Mouse (Mus musculus) spleen, adult 12 weeks (tissue): ENCODE measurements around the gene Fyb2.

Experiments
- DNase-seq: peaks from one replicate; pipeline ENCODE4 v3.0.0; 2022; ENCODE audit warnings: low spot score

The Fyb2 gene

GRCm38 (mm10) chr4:105007360-105008018 lies 94.2 kb downstream of the Fyb2 start:
- no peak for DNase-seq

GRCm38 (mm10) chr4:105013718-105014117 lies 100.5 kb downstream of the Fyb2 start:
- no peak for DNase-seq

- DNase-seq = no peak
These were observed 102.2 kb downstream of the Fyb2 start for GRCm38 (mm10) chr4:105015496-105015895.

- no peak for DNase-seq
These were observed 102.9 kb downstream of the Fyb2 start for GRCm38 (mm10) chr4:105016006-105016613.

GRCm38 (mm10) chr4:105027278-105027677 lies 114.0 kb downstream of the Fyb2 start:
- DNase-seq = no peak

GRCm38 (mm10) chr4:105031104-105031503 lies 117.8 kb downstream of the Fyb2 start:
- DNase-seq = no peak

- no peak for DNase-seq
These were observed 119.9 kb downstream of the Fyb2 start for GRCm38 (mm10) chr4:105033153-105033552.

- DNase-seq = no peak
These were observed 121.0 kb downstream of the Fyb2 start for GRCm38 (mm10) chr4:105034259-105034658.

- no peak for DNase-seq
These were observed 136.8 kb downstream of the Fyb2 start for GRCm38 (mm10) chr4:105050041-105050440.

- no peak for DNase-seq
These were observed 138.0 kb downstream of the Fyb2 start for GRCm38 (mm10) chr4:105051291-105051690.
